Mouse (Mus musculus): ENCODE measurements around the gene Srm. TPM values are rescaled to one million over a fixed set of nuclear protein-coding genes. Genes with fewer than 3 reads are reported as not detected.

Srm gene
- 103 TPM for polyA plus RNA-seq (2012; fragmentation: generic; extraction: Trizol)

GRCm38 (mm10) chr4:148591171-148591630, at the start of gene Srm:
Gene Srm (plus strand): TSS chr4:148591503.
- H3K27me3 ChIP-seq (ENCODE audit: control insufficient read depth, insufficient read depth, insufficient read length): no peaks in the 10 kb centered on the region
- peak within 1 kb of the TSS; percentile 94 for H3K4me2 ChIP-seq (ENCODE audit: low read depth)
- TF ChIP-seq MYOD1 (IDR thresholded peaks at IDR 0.05; ENCODE audit: control insufficient read depth in 1 of 3, insufficient read length in 2 of 3, low read depth in 2 of 3): no peak
- TF ChIP-seq MAX (IDR thresholded peaks at IDR 0.05; ENCODE audit: low read depth): no peak
- peak; percentile 49 for TF ChIP-seq POLR2AphosphoS2 (IDR thresholded peaks at IDR 0.05; ENCODE audit: insufficient read length, low read depth)
- no peak for TF ChIP-seq SRF (IDR thresholded peaks at IDR 0.05; ENCODE audit: control insufficient read depth, insufficient read length, low read depth)
- peak; percentile 60 for TF ChIP-seq USF1 (IDR thresholded peaks at IDR 0.05; ENCODE audit: low read depth)
- TF ChIP-seq POLR2A (IDR thresholded peaks at IDR 0.05; ENCODE audit: insufficient read length, low read depth): peak; percentile 80
- TF ChIP-seq REST (IDR thresholded peaks at IDR 0.05; ENCODE audit: insufficient read depth, insufficient read length): no peak
- TF ChIP-seq CEBPB (IDR thresholded peaks at IDR 0.05; ENCODE audit: insufficient read depth, poor library complexity, severe bottlenecking): no peak
- TF ChIP-seq TCF12 (IDR thresholded peaks at IDR 0.05; ENCODE audit: insufficient read depth, poor library complexity, severe bottlenecking): no peak
- TF ChIP-seq MYOG (IDR thresholded peaks at IDR 0.05; ENCODE audit: control insufficient read depth in 1 of 3, insufficient read depth in 1 of 3, insufficient read length in 2 of 3, low read depth in 2 of 3): peak in 1 of 3 experiments; percentile 47
- no peak for TF ChIP-seq TCF3 (IDR thresholded peaks at IDR 0.05; ENCODE audit: insufficient read length, low read depth)
- TF ChIP-seq E2F4 (IDR thresholded peaks at IDR 0.05; ENCODE audit: insufficient read depth): no peak

GRCm38 (mm10) chr4:148549106-148549505, 42.2 kb upstream of the Srm start:
- H3K79me2 ChIP-seq (ENCODE audit: control insufficient read depth, insufficient read depth): no peaks in the 10 kb centered on the region

More at GRCm38 (mm10) chr4:148591171-148591630, at the start of gene Srm:
- H3ac ChIP-seq (ENCODE audit: control insufficient read depth, insufficient read length): peak within 1 kb of the TSS; percentile 95
- peaks cover 11% of the 10 kb centered on the region for H3K36me3 ChIP-seq (ENCODE audit: control insufficient read depth, insufficient read depth)
- peak within 1 kb of the TSS; percentile 84 for H3K4me3 ChIP-seq
- H3K79me2 ChIP-seq (ENCODE audit: control insufficient read depth, insufficient read depth): peaks cover 17% of the 10 kb centered on the region

GRCm38 (mm10) chr4:148557766-148558165, 33.5 kb upstream of the Srm start:
- Histone ChIP-seq H3K4me2 (ENCODE audit: low read depth) (peak overlapping the region; percentile 70), H3K36me3 (ENCODE audit: control insufficient read depth, insufficient read depth) (peaks cover 18% of the 10 kb centered on the region), H3ac (ENCODE audit: control insufficient read depth, insufficient read length) (peak overlapping the region; percentile 87), H3K4me3 (peak overlapping the region; percentile 70), H3K27me3 (ENCODE audit: control insufficient read depth, insufficient read depth, insufficient read length) (no peaks in the 10 kb centered on the region), H3K79me2 (ENCODE audit: control insufficient read depth, insufficient read depth) (peaks cover 14% of the 10 kb centered on the region)
- no peak for TF ChIP-seq MYOD1 (IDR thresholded peaks at IDR 0.05; ENCODE audit: control insufficient read depth in 1 of 3, insufficient read length in 2 of 3, low read depth in 2 of 3)
- TF ChIP-seq MAX (IDR thresholded peaks at IDR 0.05; ENCODE audit: low read depth): no peak

More at GRCm38 (mm10) chr4:148549106-148549505, 42.2 kb upstream of the Srm start:
- Histone ChIP-seq H3K36me3 (ENCODE audit: control insufficient read depth, insufficient read depth) (peaks cover 43% of the 10 kb centered on the region), H3K4me2 (ENCODE audit: low read depth) (no peak overlapping the region), H3K27me3 (ENCODE audit: control insufficient read depth, insufficient read depth, insufficient read length) (no peaks in the 10 kb centered on the region), H3K4me3 (no peak overlapping the region), H3ac (ENCODE audit: control insufficient read depth, insufficient read length) (no peak overlapping the region)
- no peak for TF ChIP-seq TCF3 (IDR thresholded peaks at IDR 0.05; ENCODE audit: insufficient read length, low read depth)
- TF ChIP-seq SRF (IDR thresholded peaks at IDR 0.05; ENCODE audit: control insufficient read depth, insufficient read length, low read depth): no peak
- TF ChIP-seq MAX (IDR thresholded peaks at IDR 0.05; ENCODE audit: low read depth): no peak
- no peak for TF ChIP-seq POLR2A (IDR thresholded peaks at IDR 0.05; ENCODE audit: insufficient read length, low read depth)
- no peak for TF ChIP-seq E2F4 (IDR thresholded peaks at IDR 0.05; ENCODE audit: insufficient read depth)
- TF ChIP-seq MYOD1 (IDR thresholded peaks at IDR 0.05; ENCODE audit: control insufficient read depth in 1 of 3, insufficient read length in 2 of 3, low read depth in 2 of 3): no peak
- no peak for TF ChIP-seq CEBPB (IDR thresholded peaks at IDR 0.05; ENCODE audit: insufficient read depth, poor library complexity, severe bottlenecking)
- no peak for TF ChIP-seq TCF12 (IDR thresholded peaks at IDR 0.05; ENCODE audit: insufficient read depth, poor library complexity, severe bottlenecking)
- no peak for TF ChIP-seq USF1 (IDR thresholded peaks at IDR 0.05; ENCODE audit: low read depth)
- TF ChIP-seq MYOG (IDR thresholded peaks at IDR 0.05; ENCODE audit: control insufficient read depth in 1 of 3, insufficient read depth in 1 of 3, insufficient read length in 2 of 3, low read depth in 2 of 3): no peak
- TF ChIP-seq REST (IDR thresholded peaks at IDR 0.05; ENCODE audit: insufficient read depth, insufficient read length): no peak
- no peak for TF ChIP-seq POLR2AphosphoS2 (IDR thresholded peaks at IDR 0.05; ENCODE audit: insufficient read length, low read depth)

- TF ChIP-seq CEBPB (IDR thresholded peaks at IDR 0.05; ENCODE audit: insufficient read depth, poor library complexity, severe bottlenecking) (no peak), TCF3 (IDR thresholded peaks at IDR 0.05; ENCODE audit: insufficient read length, low read depth) (no peak), POLR2A (IDR thresholded peaks at IDR 0.05; ENCODE audit: insufficient read length, low read depth) (peak; percentile 64), MYOG (IDR thresholded peaks at IDR 0.05; ENCODE audit: control insufficient read depth in 1 of 3, insufficient read depth in 1 of 3, insufficient read length in 2 of 3, low read depth in 2 of 3) (peak in 1 of 3 experiments; percentile 16), POLR2AphosphoS2 (IDR thresholded peaks at IDR 0.05; ENCODE audit: insufficient read length, low read depth) (peak; percentile 60), MYOD1 (IDR thresholded peaks at IDR 0.05; ENCODE audit: control insufficient read depth in 1 of 3, insufficient read length in 2 of 3, low read depth in 2 of 3) (peak in 1 of 3 experiments; percentile 4)
- Histone ChIP-seq H3K4me2 (ENCODE audit: low read depth) (peak within 1 kb of the TSS; percentile 80), H3K36me3 (ENCODE audit: control insufficient read depth, insufficient read depth) (peaks cover 16% of the 10 kb centered on the region), H3K4me3 (peak within 1 kb of the TSS; percentile 70), H3ac (ENCODE audit: control insufficient read depth, insufficient read length) (peak within 1 kb of the TSS; percentile 87), H3K27me3 (ENCODE audit: control insufficient read depth, insufficient read depth, insufficient read length) (no peaks in the 10 kb centered on the region), H3K79me2 (ENCODE audit: control insufficient read depth, insufficient read depth) (peaks cover 14% of the 10 kb centered on the region)
These were observed 32.9 kb upstream of the Srm start, which contains the start of gene Exosc10 for GRCm38 (mm10) chr4:148558297-148559000. Gene Exosc10 (plus strand): TSS chr4:148558429.

Data from myocyte (in vitro differentiated cells).